Mouse (Mus musculus) intestine, embryonic 14.5 days (tissue): ENCODE results near the gene Abhd15. TPM values are rescaled to one million over a fixed set of nuclear protein-coding genes. Genes with fewer than 3 reads are reported as not detected.
A peak's percentile ranks its signal among the peaks of the same experiment; 100 is the strongest.

ENCODE experiments used
- ATAC-seq: fragments of 200-750 bp; cut with Nextera tagmentation; replicated peaks from 2 replicates; pipeline ENCODE4 v1.8.0; 2017; ENCODE audit warnings: low read depth, moderate number of reproducible peaks, moderate TSS enrichment, moderate library complexity; ENCODE audit not compliant: low FRiP score, low TSS enrichment
- DNase-seq: peaks from one replicate; pipeline ENCODE4 v3.0.0-alpha.2; 2018; ENCODE audit warnings: low spot score
- H3K27ac ChIP-seq: fragments of 300-500 bp; sonication (generic); 2 replicates; pipeline ENCODE4 v1.5.1; 2014; ENCODE audit warnings: low read depth, mild to moderate bottlenecking, control low read depth
- H3K27me3 ChIP-seq: fragments of 300-500 bp; sonication (generic); replicated peaks from 2 replicates; pipeline ENCODE4 v1.6.1; 2014; ENCODE audit warnings: low read length, control low read depth; ENCODE audit not compliant: control insufficient read depth, insufficient read depth
- H3K36me3 ChIP-seq: fragments of 300-500 bp; sonication (generic); 2 replicates; pipeline ENCODE4 v1.6.1; 2014; ENCODE audit warnings: low read length, control low read depth; ENCODE audit not compliant: control insufficient read depth, insufficient read depth
- H3K4me1 ChIP-seq: fragments of 300-500 bp; sonication (generic); replicated peaks from 2 replicates; pipeline ENCODE4 v1.6.1; 2014; ENCODE audit warnings: low read length, control low read depth, mixed read lengths; ENCODE audit not compliant: control insufficient read depth, insufficient read depth
- H3K4me2 ChIP-seq: fragments of 300-500 bp; sonication (generic); 2 replicates; pipeline ENCODE4 v1.6.1; 2014; ENCODE audit warnings: low read length
- H3K4me3 ChIP-seq: fragments of 300-500 bp; sonication (generic); 2 replicates; pipeline ENCODE4 v1.5.1; 2014; ENCODE audit warnings: low read depth, low read length, control low read depth, mixed read lengths
- H3K9ac ChIP-seq: fragments of 300-500 bp; sonication (generic); 2 replicates; pipeline ENCODE4 v1.6.1; 2014; ENCODE audit warnings: mild to moderate bottlenecking, low read length
- H3K9me3 ChIP-seq: fragments of 300-500 bp; sonication (generic); 2 replicates; pipeline ENCODE4 v1.6.1; 2016; ENCODE audit warnings: low read length, control low read depth; ENCODE audit not compliant: control insufficient read depth
- WGBS: fragments of 180-500 bp; shearing (Covaris S2); extraction: QIAGEN DNeasy Blood & Tissue Kit; methylation state at CpG from one replicate; pipeline ENCODE4 v1.1.7; 2014; 5-methylcytosine and 5-hydroxymethylcytosine counted together
- polyA plus RNA-seq: library from polyadenylated mRNA; unstranded; fragments of >200 nt; fragmentation: Nextera tagmentation; extraction: Ambion mirVana; gene quantifications from 2 replicates; pipeline ENCODE4 v1.2.1, GENCODE M21; 2014

Gene Abhd15
- polyA plus RNA-seq, 1 experiment from 2014 or later: 3.2 TPM

- Histone ChIP-seq H3K27ac (no peak overlapping the region), H3K4me1 (no peaks in the 10 kb centered on the region), H3K36me3 (peaks cover 22% of the 10 kb centered on the region), H3K9me3 (no peaks in the 10 kb centered on the region), H3K9ac (no peak overlapping the region), H3K4me2 (no peak overlapping the region), H3K4me3 (no peak overlapping the region), H3K27me3 (no peaks in the 10 kb centered on the region)
- WGBS: 88% methylated on average over 6 of the region's 6 CpGs
- DNase-seq (no peak), ATAC-seq (no peak)
Observed at GRCm38 (mm10) chr11:77476895-77477294, 38.0 kb upstream of the Abhd15 start.

GRCm38 (mm10) chr11:77483043-77483442 lies 31.9 kb upstream of the Abhd15 start:
- Histone ChIP-seq H3K9ac (no peak overlapping the region), H3K4me2 (no peak overlapping the region), H3K4me1 (peaks cover 11% of the 10 kb centered on the region; the same call in 1 of the 2 replicates), H3K27me3 (no peaks in the 10 kb centered on the region), H3K9me3 (no peaks in the 10 kb centered on the region), H3K4me3 (no peak overlapping the region), H3K36me3 (no peaks in the 10 kb centered on the region), H3K27ac (no peak overlapping the region)
- ATAC-seq: no peak
- DNase-seq: no peak
- WGBS: 69% methylated on average over 3 of the region's 3 CpGs

GRCm38 (mm10) chr11:77483510-77484255 lies 31.2 kb upstream of the Abhd15 start:
- Histone ChIP-seq H3K4me3 (no peak overlapping the region), H3K4me2 (no peak overlapping the region), H3K4me1 (peaks cover 17% of the 10 kb centered on the region), H3K9ac (no peak overlapping the region), H3K27ac (no peak overlapping the region), H3K9me3 (no peaks in the 10 kb centered on the region), H3K27me3 (no peaks in the 10 kb centered on the region), H3K36me3 (no peaks in the 10 kb centered on the region)
- no peak for ATAC-seq
- no peak for DNase-seq
- WGBS: 47% methylated on average over 11 of the region's 11 CpGs

- H3K9me3 ChIP-seq: no peaks in the 10 kb centered on the region
- no peak overlapping the region for H3K27ac ChIP-seq
- ATAC-seq (no peak), DNase-seq (no peak)
- peaks cover 24% of the 10 kb centered on the region for H3K4me1 ChIP-seq
- H3K9ac ChIP-seq: no peak overlapping the region
- 64% methylated on average over 6 of the region's 6 CpGs for WGBS
- no peak overlapping the region for H3K4me2 ChIP-seq
- no peak overlapping the region for H3K4me3 ChIP-seq
- no peaks in the 10 kb centered on the region for H3K27me3 ChIP-seq
- H3K36me3 ChIP-seq: no peaks in the 10 kb centered on the region
Observed at GRCm38 (mm10) chr11:77485229-77485628, 29.7 kb upstream of the Abhd15 start.

- no peak overlapping the region for H3K9ac ChIP-seq
- WGBS: 67% methylated on average over 5 of the region's 5 CpGs
- H3K27me3 ChIP-seq: no peaks in the 10 kb centered on the region
- no peak overlapping the region for H3K4me2 ChIP-seq
- H3K36me3 ChIP-seq: no peaks in the 10 kb centered on the region
- ATAC-seq: no peak
- H3K27ac ChIP-seq: no peak overlapping the region
- H3K9me3 ChIP-seq: no peaks in the 10 kb centered on the region
- no peak overlapping the region for H3K4me3 ChIP-seq
- DNase-seq: no peak
- H3K4me1 ChIP-seq: peaks cover 33% of the 10 kb centered on the region
Observed at GRCm38 (mm10) chr11:77486798-77487197, 28.1 kb upstream of the Abhd15 start.

GRCm38 (mm10) chr11:77488771-77489581 lies 25.9 kb upstream of the Abhd15 start:
- ATAC-seq: no peak
- Histone ChIP-seq H3K4me1 (peaks cover 41% of the 10 kb centered on the region), H3K27me3 (no peaks in the 10 kb centered on the region), H3K27ac (no peak overlapping the region), H3K4me2 (peak overlapping the region; percentile 90), H3K9me3 (no peaks in the 10 kb centered on the region), H3K36me3 (no peaks in the 10 kb centered on the region), H3K9ac (peak overlapping the region; percentile 84), H3K4me3 (peak overlapping the region; percentile 83)
- WGBS: 3% methylated on average over 41 of the region's 55 CpGs
- DNase-seq: peak; percentile 72

- WGBS: under 1% methylated on average over 55 of the region's 87 CpGs
- H3K9me3 ChIP-seq: no peaks in the 10 kb centered on the region
- H3K4me3 ChIP-seq: peak within 1 kb of the TSS; percentile 83
- no peaks in the 10 kb centered on the region for H3K36me3 ChIP-seq
- peaks cover 48% of the 10 kb centered on the region for H3K4me1 ChIP-seq
- H3K4me2 ChIP-seq: peak within 1 kb of the TSS; percentile 90
- H3K27ac ChIP-seq: 0 out of 2 replicates have a peak within 1 kb of the TSS, but pooled peaks have one; percentile 33
- DNase-seq (peak; percentile 82), ATAC-seq (peak; percentile 23; the same call in 1 of the 2 replicates)
- H3K9ac ChIP-seq: peak within 1 kb of the TSS; percentile 84
- H3K27me3 ChIP-seq: no peaks in the 10 kb centered on the region
Observed at GRCm38 (mm10) chr11:77489591-77490235, 25.2 kb upstream of the Abhd15 start, which contains the start of gene Ankrd13b. Gene Ankrd13b, minus strand, starts transcription at chr11:77489678.

GRCm38 (mm10) chr11:77490451-77490850 lies 24.5 kb upstream of the Abhd15 start:
- 75% methylated on average over 6 of the region's 6 CpGs for WGBS
- DNase-seq: no peak
- ATAC-seq: no peak
- Histone ChIP-seq H3K27ac (peak overlapping the region; percentile 93), H3K36me3 (no peaks in the 10 kb centered on the region), H3K9me3 (no peaks in the 10 kb centered on the region), H3K27me3 (no peaks in the 10 kb centered on the region), H3K4me1 (peaks cover 55% of the 10 kb centered on the region), H3K4me2 (peak overlapping the region; percentile 90), H3K4me3 (no peak overlapping the region; the same call in 1 of the 2 replicates), H3K9ac (no peak overlapping the region)
